Mouse (Mus musculus) kidney, adult 9 months (tissue): Measurements from ENCODE around the gene Syngr4.
"Not testable (repeated sequence)": the region's sequence is repeated elsewhere in the genome, so short reads cannot be mapped to it uniquely, and the experiment has no call there.

Experiments
- DNase-seq: peaks from one replicate; pipeline ENCODE4 v3.0.0; 2022

Gene Syngr4

DNA sequence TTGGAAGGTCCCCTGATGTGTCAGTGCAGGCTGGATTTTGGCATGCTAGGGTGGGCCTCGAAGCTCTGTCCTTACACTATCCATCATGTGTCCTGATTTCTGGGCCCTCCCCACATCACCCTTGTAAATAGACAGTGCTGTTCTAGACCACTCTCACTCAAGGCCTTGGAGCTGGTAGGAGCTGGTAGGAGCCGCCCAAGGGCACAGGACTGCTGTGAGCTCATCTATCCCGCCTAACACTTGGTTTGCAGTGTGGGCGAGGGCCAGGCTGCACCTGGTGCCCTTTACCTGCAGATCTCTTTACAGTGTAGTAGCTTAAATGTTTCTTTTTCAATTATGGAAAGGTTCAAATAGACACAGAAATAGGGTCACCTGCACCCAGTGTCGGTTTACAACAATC, 18.5 kb upstream of the Syngr4 start:
- no peak for DNase-seq

DNA sequence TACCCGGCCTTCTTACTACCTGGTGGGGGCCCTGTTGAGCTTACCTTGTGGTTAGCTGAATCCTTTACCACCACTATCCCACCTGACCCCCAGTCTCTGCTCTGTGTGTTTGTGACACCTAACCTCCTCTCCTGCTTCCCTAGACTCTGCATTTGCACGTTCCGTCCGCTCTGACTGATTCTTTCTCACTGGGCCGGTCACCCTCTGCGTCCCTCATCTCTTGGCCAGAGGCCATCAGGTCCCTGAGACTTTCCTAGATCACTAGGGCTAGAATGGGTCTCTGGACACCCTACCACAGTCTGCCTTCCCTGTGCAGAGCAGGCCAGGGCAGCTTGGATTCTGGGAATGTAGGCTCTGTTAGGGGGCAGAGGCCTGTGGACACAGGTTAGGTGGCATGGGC, 17.6 kb upstream of the Syngr4 start:
- no peak for DNase-seq

GRCm38 (mm10) chr7:45909145-45909544, 12.6 kb upstream of the Syngr4 start:
- DNase-seq, result no peak

DNA sequence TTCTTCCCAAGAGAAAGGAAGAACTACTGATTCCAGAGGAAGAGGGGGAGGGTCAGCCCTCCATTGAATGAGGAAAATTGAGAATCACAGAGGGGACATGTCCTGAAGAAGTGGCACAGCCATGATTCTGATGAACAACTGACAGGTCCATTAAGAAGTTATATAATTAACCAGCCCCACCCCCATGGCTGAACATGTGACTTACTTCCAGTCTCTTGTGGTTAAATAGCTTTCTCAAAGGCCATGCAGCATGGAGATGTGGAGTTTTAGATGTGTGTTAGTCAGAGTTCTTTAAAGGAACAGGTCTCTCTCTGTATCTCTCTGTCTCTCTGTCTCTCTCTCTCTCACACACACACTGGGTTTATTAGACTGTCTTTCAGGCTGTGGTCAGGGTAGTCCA, 11.9 kb upstream of the Syngr4 start:
- peak; percentile 72 for DNase-seq

DNA sequence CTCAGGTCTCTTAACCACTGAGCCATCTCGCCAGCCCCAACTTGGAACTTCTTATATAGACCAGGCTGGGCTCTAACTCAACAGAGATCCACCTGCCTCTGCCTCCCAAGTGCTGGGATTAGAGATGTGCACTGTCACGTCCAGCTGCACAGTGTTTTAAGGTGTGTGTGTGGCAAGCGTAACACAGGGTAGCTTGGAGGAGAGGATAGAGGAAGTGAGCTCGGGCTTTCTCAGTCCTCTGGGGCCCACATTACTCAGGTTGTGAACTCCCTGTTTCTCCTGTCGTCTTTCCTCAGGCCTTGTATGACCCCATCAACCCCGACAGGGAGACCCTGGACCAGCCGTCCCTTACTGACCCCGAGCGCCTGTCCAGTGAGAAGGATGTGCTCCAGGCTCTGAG, 10.1 kb upstream of the Syngr4 start:
- DNase-seq, result no peak

- DNase-seq, result no peak
These were observed 6.0 kb upstream of the Syngr4 start for GRCm38 (mm10) chr7:45902481-45903002.

DNA sequence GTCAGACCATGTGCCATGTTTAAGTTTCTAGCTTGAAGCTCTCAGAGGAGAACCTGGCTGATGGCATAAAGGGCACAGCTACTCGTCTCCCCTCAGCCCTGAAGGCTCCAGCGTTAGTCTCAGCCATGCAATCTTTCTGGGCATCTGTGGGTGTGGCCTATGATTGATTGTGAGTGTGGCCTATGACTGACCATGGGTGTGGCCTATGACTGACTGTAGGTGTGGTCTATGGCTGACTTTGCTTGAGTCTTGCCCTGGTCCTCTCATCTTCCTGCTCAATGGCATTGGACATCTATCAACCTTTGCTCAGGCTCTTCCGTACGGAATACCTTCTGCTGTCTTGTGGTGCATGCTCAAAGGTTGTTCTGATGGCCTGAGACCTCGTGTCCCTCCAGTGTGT, 5.0 kb upstream of the Syngr4 start:
- peak; percentile 50 for DNase-seq

DNA sequence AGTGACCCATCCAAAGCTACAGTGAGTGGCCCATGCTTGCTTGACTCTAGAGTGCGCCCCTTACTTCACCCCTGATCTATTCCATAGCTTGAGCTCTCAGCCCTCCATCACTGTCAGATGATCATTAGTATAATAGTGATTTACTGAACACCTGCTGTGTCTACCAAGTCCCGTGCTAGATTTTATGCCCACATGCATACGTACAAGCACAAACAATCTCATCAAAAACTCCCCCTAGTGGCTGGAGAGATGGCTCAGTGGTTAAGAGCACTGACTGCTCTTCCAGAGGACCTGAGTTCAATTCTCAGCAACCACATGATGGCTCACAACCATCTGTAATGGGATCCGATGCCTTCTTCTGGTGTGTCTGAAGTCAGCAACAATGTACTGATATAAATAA, 1.6 kb upstream of the Syngr4 start:
- DNase-seq, result peak; percentile 56

GRCm38 (mm10) chr7:45897258-45897757, 794 bp upstream of the Syngr4 start:
- DNase-seq, result peak; percentile 94

GRCm38 (mm10) chr7:45895931-45896516, 490 bp downstream of the Syngr4 start:
- no peak for DNase-seq

DNA sequence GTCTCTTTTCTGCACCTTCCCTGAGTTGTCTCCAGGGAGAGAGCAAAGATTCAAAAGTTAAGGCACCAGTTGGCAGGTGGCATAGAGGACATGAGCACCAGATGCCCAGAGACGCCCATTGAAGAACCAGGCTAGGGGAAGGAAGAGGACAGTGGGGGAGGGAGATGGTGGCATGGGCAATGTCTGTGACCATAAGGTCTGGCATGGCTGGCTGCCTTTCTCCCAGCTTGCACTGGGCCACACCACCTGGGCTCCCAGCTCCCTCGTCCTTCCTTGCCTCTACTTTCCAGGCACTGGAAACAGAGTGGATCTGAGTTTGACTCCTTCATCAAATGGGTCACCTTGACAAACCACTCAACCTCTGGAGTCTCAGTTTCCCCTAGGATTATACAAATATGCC, 3.9 kb downstream of the Syngr4 start:
- DNase-seq, result no peak

DNA sequence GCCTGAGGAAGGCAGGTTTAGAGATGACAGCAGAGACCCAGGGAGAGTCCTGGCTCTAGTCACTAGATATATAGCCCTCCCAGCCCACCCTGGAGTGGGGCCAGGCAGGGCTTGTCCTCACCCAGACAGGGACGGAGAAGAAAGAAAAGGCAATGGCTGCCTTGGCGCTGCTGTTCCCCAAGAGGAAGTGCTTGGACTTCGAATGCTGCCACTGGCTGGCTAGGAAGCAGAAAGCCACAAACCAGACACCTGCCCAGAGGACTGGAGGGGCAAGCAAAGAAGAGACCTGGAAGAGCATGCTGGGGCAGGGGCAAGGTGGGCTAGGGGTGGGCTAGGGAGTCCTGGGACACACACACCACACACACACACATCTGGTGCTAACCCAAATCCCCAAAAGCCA, 9.3 kb downstream of the Syngr4 start:
- DNase-seq, result no peak

DNA sequence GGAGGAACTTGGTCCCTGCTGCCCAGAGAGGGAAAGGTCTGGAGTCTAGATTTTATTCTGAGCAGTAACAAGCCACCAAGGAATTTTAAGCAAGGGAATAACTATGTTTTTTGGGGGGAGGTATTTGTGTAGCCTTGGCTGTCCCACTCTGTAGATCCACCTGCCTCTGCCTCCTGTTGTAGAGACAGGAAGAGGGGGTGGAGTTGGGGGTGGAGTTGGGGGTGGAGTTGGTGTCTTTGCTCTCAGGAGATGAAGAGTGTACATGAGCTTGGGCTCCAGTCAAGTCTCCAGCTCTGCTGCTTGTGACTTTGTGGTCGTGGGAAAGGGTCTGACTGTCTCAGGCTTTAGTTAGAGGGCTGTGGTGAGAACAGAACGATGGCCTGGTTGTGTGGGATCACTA, 15.5 kb downstream of the Syngr4 start:
- no peak for DNase-seq

DNA sequence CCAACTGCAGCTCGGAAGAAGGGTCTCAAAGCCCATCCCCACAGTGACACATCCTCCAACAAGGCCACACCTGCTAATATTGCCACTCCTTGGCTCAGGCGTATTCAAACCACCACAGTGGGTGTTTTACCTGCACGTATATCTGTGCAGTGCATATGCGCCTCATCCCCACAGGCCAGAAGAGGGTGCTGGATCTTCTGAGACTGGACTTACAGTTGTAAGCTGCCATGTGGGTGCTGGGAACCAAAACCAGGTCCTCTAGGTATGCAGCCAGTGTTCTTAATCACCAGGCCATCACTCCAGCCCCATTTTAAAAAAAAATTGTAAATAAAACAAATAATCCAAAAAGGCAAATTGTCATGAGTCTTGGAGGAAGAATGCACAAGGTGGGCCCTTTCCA, 16.0 kb downstream of the Syngr4 start:
- DNase-seq, result no peak

DNA sequence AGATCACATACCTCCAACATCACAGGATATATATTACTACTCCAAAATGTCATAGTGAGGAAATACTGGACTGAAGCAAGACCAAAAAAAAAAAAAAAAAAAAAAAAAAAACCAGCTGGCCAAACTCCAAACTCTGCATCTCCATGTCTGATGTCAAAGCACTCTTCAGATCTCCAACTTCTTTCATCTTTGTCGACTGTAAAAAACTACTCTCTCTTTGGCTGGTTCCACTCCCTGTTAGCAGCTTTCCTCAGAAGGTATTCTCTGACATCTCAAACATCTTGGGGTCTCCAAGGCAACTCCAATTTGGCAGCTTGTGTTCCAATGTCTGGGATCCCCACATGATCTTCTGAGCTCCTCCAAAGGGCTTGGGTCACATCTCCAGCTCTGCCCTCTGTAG, 18.2 kb downstream of the Syngr4 start, which contains the start of gene Grin2d:
Gene Grin2d (minus strand): TSS at position 101 of the 400 bp plus-strand sequence.
- DNase-seq, result not testable (repeated sequence)

GRCm38 (mm10) chr7:45876895-45877294, 19.6 kb downstream of the Syngr4 start:
- no peak for DNase-seq

DNA sequence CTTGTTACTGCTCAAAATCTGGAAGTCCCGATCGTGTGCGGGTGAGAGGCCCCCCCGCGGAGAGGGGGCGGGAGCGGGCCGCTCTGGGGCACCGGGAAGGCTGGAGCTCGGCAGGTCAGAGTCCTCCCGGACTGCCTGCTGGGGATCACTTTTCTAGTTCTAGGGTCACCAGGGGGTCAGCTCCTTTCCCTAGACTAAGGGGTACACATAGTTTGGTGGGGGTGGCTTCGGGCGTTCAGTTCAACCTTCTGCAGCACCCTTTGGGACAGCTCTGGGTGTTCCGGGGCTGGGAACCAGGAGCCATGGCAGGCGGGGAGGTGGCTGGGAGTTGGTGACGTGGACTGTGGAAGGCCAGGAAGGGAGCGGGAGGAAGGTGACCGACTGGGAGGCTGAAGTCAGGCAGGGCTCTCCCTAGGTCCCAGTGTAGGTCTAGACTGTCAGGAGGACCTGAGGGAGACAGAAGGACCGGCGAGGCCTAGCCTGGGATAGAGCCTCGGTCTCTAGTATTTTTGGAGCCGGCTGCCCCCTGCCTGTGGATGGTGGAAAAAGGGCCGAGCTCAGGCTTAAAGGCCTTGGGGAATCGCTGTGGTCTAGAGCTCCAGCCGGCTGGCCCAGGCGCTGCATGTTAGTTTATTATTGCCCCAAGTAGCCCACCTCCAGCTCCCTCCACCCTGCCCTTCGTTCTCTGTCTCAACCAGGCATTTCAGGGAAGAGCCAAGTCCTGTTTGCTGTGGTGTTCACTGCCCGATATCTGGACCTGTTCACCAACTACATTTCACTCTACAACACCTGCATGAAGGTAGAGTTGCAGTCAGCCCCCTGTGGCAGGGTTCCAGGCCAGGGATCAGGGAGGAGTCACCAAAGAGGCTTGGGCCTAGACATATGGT, 23.2 kb downstream of the Syngr4 start:
- peak; percentile 78 for DNase-seq

GRCm38 (mm10) chr7:45872624-45873023, 23.9 kb downstream of the Syngr4 start, which contains the start of gene Kdelr1:
TSS of gene Kdelr1 (plus strand) at chr7:45872772.
- DNase-seq, result peak; percentile 92

- DNase-seq, result no peak
These were observed 26.0 kb downstream of the Syngr4 start for GRCm38 (mm10) chr7:45870282-45871058.

GRCm38 (mm10) chr7:45869787-45870186, 26.7 kb downstream of the Syngr4 start:
- DNase-seq, result no peak

GRCm38 (mm10) chr7:45869107-45869670, 27.3 kb downstream of the Syngr4 start:
- DNase-seq, result no peak

- DNase-seq, result no peak
These were observed 28.6 kb downstream of the Syngr4 start for GRCm38 (mm10) chr7:45867871-45868270.
